Mouse (Mus musculus): ENCODE results near the gene Adora2b. TPM values are rescaled to one million over a fixed set of nuclear protein-coding genes. Genes with fewer than 3 reads are reported as not detected.
"Not testable (repeated sequence)": the region's sequence is repeated elsewhere in the genome, so short reads cannot be mapped to it uniquely, and the experiment has no call there.

Adora2b gene
- polyA plus RNA-seq, 1 experiment from 2014 or later, result 6.1 TPM

DNA sequence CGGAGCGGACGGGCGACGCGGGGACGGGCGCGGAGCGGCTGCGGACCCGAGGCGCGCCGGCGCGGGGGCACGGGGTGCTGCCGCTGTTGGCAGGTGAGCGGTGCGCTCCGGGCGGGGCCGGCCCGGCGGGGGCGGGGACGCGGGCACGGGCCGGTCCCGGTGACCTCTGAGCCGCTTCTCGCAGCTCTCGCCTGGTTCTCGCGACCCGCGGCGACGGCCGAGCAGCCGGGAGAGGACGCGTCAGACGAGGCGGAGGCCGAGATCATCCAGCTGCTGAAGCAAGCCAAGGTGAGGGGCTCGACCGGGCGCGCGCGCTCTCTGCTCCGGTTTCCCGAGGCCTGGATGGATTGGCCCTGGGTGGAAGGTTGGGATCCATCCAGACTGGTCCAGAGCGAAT is 32.8 kb downstream of the Adora2b start:
- Histone ChIP-seq H3K27ac (peak overlapping the region; percentile 93), H3K36me3 (ENCODE audit: insufficient read depth, low read length) (peaks cover 8% of the 10 kb centered on the region; the same call in 1 of the 2 replicates), H3K9me3 (replicated peaks; ENCODE audit: low read length) (no peaks in the 10 kb centered on the region), H3K4me3 (replicated peaks; ENCODE audit: low read depth, low read length) (peak overlapping the region; percentile 60), H3K9ac (ENCODE audit: low read depth, low read length) (peak overlapping the region; percentile 66), H3K4me1 (replicated peaks; ENCODE audit: insufficient read depth, low read length) (no peaks in the 10 kb centered on the region), H3K27me3 (ENCODE audit: insufficient read depth, low read length) (no peaks in the 10 kb centered on the region), H3K4me2 (ENCODE audit: low read length) (peak overlapping the region; percentile 65)
- WGBS, result under 1% methylated on average over 42 of the region's 57 CpGs
- peak; percentile 65 for DNase-seq (ENCODE audit: low spot score)
- ATAC-seq (replicated peaks; ENCODE audit: low FRiP score, low read depth), result peak; percentile 85
- TF ChIP-seq CTCF (IDR thresholded peaks at IDR 0.05; ENCODE audit: low read depth), result no peak

DNA sequence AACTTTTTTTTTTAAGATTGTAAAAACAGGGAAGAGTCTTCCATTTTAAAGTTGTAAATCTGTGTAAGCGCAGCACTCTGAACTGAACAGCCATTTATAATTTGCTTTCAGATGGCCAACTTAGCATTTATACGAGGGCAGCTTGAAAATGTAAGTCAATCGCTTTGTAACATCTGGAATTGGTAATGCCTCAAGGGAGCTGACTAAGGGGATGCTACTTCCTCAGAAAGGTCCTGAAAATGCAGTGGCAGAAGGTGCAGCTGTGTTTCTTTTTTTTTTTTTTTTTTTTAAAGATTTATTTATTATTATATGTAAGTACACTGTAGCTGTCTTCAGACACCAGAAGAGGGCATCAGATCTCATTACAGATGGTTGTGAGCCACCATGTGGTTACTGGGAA is 35.2 kb downstream of the Adora2b start:
- WGBS, result 81% methylated on average over 3 of the region's 3 CpGs
- not testable (repeated sequence) for H3K9ac ChIP-seq (ENCODE audit: low read depth, low read length); ATAC-seq (replicated peaks; ENCODE audit: low FRiP score, low read depth); H3K9me3 ChIP-seq (replicated peaks; ENCODE audit: low read length); H3K4me2 ChIP-seq (ENCODE audit: low read length); H3K4me1 ChIP-seq (replicated peaks; ENCODE audit: insufficient read depth, low read length); DNase-seq (ENCODE audit: low spot score); H3K27me3 ChIP-seq (ENCODE audit: insufficient read depth, low read length); H3K4me3 ChIP-seq (replicated peaks; ENCODE audit: low read depth, low read length); H3K27ac ChIP-seq
- H3K36me3 ChIP-seq (ENCODE audit: insufficient read depth, low read length), result peaks cover 22% of the 10 kb centered on the region; the same call in 1 of the 2 replicates

DNA sequence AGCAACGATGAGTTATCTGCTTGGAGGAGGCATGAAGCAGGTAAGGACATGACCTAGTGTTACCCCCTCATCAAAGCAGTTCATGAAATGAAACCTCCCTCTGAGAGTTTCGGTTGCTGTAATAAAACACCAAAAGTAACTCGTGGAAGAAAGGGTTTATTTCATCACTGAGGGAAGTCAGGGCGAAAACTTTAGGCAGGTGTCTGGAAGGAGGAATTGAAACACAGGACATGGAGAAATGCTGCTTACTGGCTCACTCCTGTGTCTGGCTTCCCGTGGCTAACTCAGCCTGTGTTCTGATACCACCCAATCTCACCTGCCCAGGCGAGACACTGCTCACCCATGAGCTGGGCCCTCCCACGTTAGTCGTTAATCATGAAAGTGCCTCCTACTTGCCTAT is 36.2 kb downstream of the Adora2b start:
- TF ChIP-seq CTCF (IDR thresholded peaks at IDR 0.05; ENCODE audit: low read depth), result no peak
- H3K4me3 ChIP-seq (replicated peaks; ENCODE audit: low read depth, low read length), result no peak overlapping the region
- H3K4me2 ChIP-seq (ENCODE audit: low read length), result no peak overlapping the region
- H3K4me1 ChIP-seq (replicated peaks; ENCODE audit: insufficient read depth, low read length), result no peaks in the 10 kb centered on the region
- no peak overlapping the region for H3K27ac ChIP-seq
- DNase-seq (ENCODE audit: low spot score) (no peak), ATAC-seq (replicated peaks; ENCODE audit: low FRiP score, low read depth) (no peak)
- H3K36me3 ChIP-seq (ENCODE audit: insufficient read depth, low read length), result peaks cover 26% of the 10 kb centered on the region; the same call in 1 of the 2 replicates
- H3K9me3 ChIP-seq (replicated peaks; ENCODE audit: low read length), result no peaks in the 10 kb centered on the region
- 65% methylated on average over 8 of the region's 8 CpGs for WGBS
- no peaks in the 10 kb centered on the region for H3K27me3 ChIP-seq (ENCODE audit: insufficient read depth, low read length)
- H3K9ac ChIP-seq (ENCODE audit: low read depth, low read length), result no peak overlapping the region

DNA sequence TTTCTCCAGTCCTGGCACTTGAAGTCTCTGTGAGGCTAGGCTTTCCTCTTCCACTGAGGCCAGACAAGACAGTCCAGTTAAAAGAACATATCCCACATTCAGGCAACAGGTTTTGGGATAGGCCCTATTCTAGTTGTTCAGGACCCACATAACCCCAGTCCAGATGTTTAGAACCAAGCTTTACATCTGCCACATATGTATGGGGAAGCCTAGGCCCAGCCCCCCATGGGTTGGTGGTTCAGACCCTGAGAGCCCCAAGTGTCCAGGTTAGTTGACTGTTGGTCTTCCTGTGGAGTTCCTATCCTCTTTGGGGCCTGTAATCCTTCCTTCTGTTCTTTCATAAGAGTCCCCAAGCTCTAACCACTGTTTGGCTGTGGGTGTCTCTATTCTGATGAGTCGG is 38.9 kb downstream of the Adora2b start:
- ATAC-seq (replicated peaks; ENCODE audit: low FRiP score, low read depth), result no peak
- Histone ChIP-seq H3K4me3 (replicated peaks; ENCODE audit: low read depth, low read length) (no peak overlapping the region), H3K4me1 (replicated peaks; ENCODE audit: insufficient read depth, low read length) (no peaks in the 10 kb centered on the region), H3K9me3 (replicated peaks; ENCODE audit: low read length) (no peaks in the 10 kb centered on the region), H3K4me2 (ENCODE audit: low read length) (no peak overlapping the region), H3K9ac (ENCODE audit: low read depth, low read length) (no peak overlapping the region), H3K36me3 (ENCODE audit: insufficient read depth, low read length) (peaks cover 33% of the 10 kb centered on the region; the same call in 1 of the 2 replicates), H3K27me3 (ENCODE audit: insufficient read depth, low read length) (no peaks in the 10 kb centered on the region), H3K27ac (no peak overlapping the region)
- WGBS, result 96% methylated on average over 1 of the region's 1 CpGs
- no peak for TF ChIP-seq CTCF (IDR thresholded peaks at IDR 0.05; ENCODE audit: low read depth)
- no peak for DNase-seq (ENCODE audit: low spot score)

DNA sequence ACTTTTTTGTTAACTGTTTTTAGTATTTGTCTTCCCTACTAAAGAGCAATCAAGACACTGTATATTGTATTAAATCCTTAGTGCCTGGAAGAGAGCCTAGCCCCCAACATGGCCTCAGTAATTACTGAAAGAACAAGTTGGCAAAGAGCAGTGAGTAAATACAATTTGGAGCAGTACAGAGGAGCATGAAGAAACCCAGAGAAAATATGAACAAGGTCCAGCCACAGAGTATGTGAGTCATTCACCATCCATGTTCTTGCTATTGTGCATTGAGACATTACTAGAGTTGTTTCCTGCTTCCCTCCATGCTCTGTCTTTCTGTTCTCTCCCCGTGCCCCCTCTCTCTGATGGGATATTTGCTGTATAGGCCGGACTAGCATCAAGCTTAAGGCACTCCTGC is 45.3 kb downstream of the Adora2b start:
- no peak for TF ChIP-seq CTCF (IDR thresholded peaks at IDR 0.05; ENCODE audit: low read depth)
- Histone ChIP-seq H3K27me3 (ENCODE audit: insufficient read depth, low read length) (no peaks in the 10 kb centered on the region), H3K27ac (no peak overlapping the region), H3K4me2 (ENCODE audit: low read length) (no peak overlapping the region), H3K9me3 (replicated peaks; ENCODE audit: low read length) (no peaks in the 10 kb centered on the region), H3K4me3 (replicated peaks; ENCODE audit: low read depth, low read length) (no peak overlapping the region), H3K36me3 (ENCODE audit: insufficient read depth, low read length) (peaks cover 22% of the 10 kb centered on the region; the same call in 1 of the 2 replicates), H3K9ac (ENCODE audit: low read depth, low read length) (no peak overlapping the region), H3K4me1 (replicated peaks; ENCODE audit: insufficient read depth, low read length) (no peaks in the 10 kb centered on the region)
- WGBS, result 88% methylated on average over 2 of the region's 2 CpGs
- DNase-seq (ENCODE audit: low spot score) (no peak), ATAC-seq (replicated peaks; ENCODE audit: low FRiP score, low read depth) (no peak)

DNA sequence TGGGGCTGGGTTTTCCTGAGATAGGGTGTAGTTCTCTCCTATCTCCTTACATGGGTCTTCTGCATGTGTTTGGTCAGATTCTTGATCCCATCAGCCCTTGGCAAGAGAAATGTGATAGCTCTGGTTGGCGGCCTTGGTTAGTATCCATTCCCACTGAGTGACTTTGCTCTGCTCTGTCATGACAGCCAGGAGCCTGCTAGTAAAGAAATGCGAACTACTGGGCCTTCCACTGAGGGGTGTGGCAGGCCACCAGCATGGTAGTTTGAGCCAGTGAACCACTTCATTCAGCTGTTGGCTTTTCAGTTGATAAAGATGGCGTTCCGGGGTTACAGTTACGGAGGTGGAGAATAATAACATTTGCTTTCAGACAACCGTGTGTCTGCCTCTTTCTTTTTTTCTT is 50.1 kb downstream of the Adora2b start:
- 78% methylated on average over 6 of the region's 6 CpGs for WGBS
- no peak for ATAC-seq (replicated peaks; ENCODE audit: low FRiP score, low read depth)

DNA sequence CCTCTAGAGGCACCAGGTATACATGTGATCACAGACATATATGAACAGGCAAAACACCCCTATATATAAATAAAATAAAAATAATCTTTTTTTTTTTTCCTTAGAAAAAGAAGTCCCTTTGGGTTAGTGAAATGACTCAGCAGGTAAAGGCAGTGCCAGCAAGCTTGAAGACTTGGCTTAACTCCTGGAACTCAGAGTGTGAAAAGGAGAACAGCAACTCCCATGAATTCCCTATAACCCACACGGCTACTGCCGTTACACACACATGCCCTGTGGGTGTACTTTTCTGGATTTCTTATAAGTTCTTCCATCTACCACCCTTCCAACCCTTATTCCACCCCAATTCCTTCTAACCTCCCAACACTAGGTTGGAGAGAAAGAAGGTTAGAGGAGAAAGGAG is 57.1 kb downstream of the Adora2b start:
- DNase-seq (ENCODE audit: low spot score) (no peak), ATAC-seq (replicated peaks; ENCODE audit: low FRiP score, low read depth) (no peak)
- H3K4me3 ChIP-seq (replicated peaks; ENCODE audit: low read depth, low read length), result no peak overlapping the region
- no peak for TF ChIP-seq CTCF (IDR thresholded peaks at IDR 0.05; ENCODE audit: low read depth)
- no peaks in the 10 kb centered on the region for H3K27me3 ChIP-seq (ENCODE audit: insufficient read depth, low read length)
- H3K9me3 ChIP-seq (replicated peaks; ENCODE audit: low read length), result no peaks in the 10 kb centered on the region
- H3K9ac ChIP-seq (ENCODE audit: low read depth, low read length), result no peak overlapping the region
- H3K36me3 ChIP-seq (ENCODE audit: insufficient read depth, low read length), result peaks cover 17% of the 10 kb centered on the region; the same call in 1 of the 2 replicates
- H3K4me1 ChIP-seq (replicated peaks; ENCODE audit: insufficient read depth, low read length), result no peaks in the 10 kb centered on the region
- H3K27ac ChIP-seq, result no peak overlapping the region
- WGBS, result 90% methylated on average over 2 of the region's 2 CpGs
- no peak overlapping the region for H3K4me2 ChIP-seq (ENCODE audit: low read length)

More for the DNA sequence above, 50.1 kb downstream of the Adora2b start:
- no peak for TF ChIP-seq CTCF (IDR thresholded peaks at IDR 0.05; ENCODE audit: low read depth)
- no peak overlapping the region for H3K9ac ChIP-seq (ENCODE audit: low read depth, low read length)
- DNase-seq (ENCODE audit: low spot score), result no peak
- no peak overlapping the region for H3K27ac ChIP-seq
- H3K9me3 ChIP-seq (replicated peaks; ENCODE audit: low read length), result no peaks in the 10 kb centered on the region
- H3K4me3 ChIP-seq (replicated peaks; ENCODE audit: low read depth, low read length), result no peak overlapping the region
- H3K27me3 ChIP-seq (ENCODE audit: insufficient read depth, low read length), result no peaks in the 10 kb centered on the region
- no peak overlapping the region for H3K4me2 ChIP-seq (ENCODE audit: low read length)
- H3K4me1 ChIP-seq (replicated peaks; ENCODE audit: insufficient read depth, low read length), result no peaks in the 10 kb centered on the region
- peaks cover 11% of the 10 kb centered on the region; the same call in 1 of the 2 replicates for H3K36me3 ChIP-seq (ENCODE audit: insufficient read depth, low read length)
